Mouse (Mus musculus) macrophage (primary cell): Measurements from ENCODE around the gene Ocrl. TPM values are rescaled to one million over a fixed set of nuclear protein-coding genes. Genes with fewer than 3 reads are reported as not detected.

Source experiments
- H3K27ac ChIP-seq: fragments of 350-480 bp; formaldehyde crosslinking; 2 replicates; pipeline ENCODE4 v1.9.0; 2021
- H3K36me3 ChIP-seq: fragments of 350-480 bp; formaldehyde crosslinking; 2 replicates; pipeline ENCODE4 v1.9.0; 2021; ENCODE audit errors: inconsistent target
- H3K4me3 ChIP-seq: fragments of 350-480 bp; formaldehyde crosslinking; 2 replicates; pipeline ENCODE4 v1.9.0; 2021; ENCODE audit errors: inconsistent target
- H3K79me2 ChIP-seq: fragments of 350-480 bp; formaldehyde crosslinking; 2 replicates; pipeline ENCODE4 v1.9.0; 2021; ENCODE audit errors: inconsistent target
- WGBS: methylation state at CpG from one replicate; pipeline ENCODE4 v1.1.7; 2026; ENCODE audit warnings: inconsistent platforms; ENCODE audit not compliant: missing documents; 5-methylcytosine and 5-hydroxymethylcytosine counted together
- polyA plus RNA-seq: library from polyadenylated mRNA; stranded (reverse); fragments of 250-400 nt; gene quantifications from 3 replicates; pipeline ENCODE4 v1.2.4, GENCODE M21; 2018; ENCODE audit warnings: inconsistent platforms

Ocrl gene
- polyA plus RNA-seq, 1 experiment from 2014 or later = 21.6 TPM

DNA sequence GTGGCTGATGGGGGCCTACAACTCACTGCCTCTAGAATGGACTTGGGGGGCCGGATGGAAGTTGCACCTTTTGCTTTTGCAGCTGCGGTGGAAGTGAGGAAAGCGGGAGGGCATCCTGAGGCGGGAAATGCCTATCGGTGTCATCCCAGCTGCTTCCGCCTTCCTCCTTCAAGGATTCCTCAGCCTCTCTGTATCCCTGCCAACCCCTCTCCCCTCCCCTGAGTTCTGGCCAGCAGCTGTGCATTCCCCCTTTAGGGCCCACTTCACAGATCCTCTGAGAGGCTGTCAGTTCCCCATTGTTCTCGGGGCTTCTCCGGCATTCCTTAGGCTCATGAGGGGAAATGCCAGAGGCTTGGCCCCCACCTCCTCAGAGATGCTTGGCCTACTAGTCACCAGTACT lies 93.9 kb downstream of the Ocrl start:
- 96% methylated on average over 6 of the region's 8 CpGs for WGBS
- H3K79me2 ChIP-seq = no peaks in the 10 kb centered on the region
- H3K27ac ChIP-seq = no peak overlapping the region
- no peaks in the 10 kb centered on the region for H3K36me3 ChIP-seq
- no peak overlapping the region for H3K4me3 ChIP-seq

DNA sequence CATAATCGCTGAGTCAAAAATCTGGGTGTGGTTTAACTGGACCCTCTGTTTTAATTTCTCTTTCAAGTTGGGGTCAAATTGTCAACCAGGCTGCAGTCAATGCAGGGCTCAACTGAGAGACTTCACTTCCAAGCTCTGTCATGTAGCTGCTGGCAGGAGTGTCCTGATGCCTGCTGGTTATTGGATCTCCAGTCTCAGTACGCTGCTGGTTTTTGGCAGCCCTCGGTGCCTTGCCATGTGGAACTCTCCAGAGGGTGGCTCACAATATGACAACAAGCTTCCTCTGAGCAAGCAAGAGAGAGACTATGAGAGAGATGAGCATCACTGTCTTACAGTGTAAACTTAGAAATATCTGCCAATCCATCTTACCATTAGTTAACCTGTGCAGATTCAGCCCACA lies 99.5 kb downstream of the Ocrl start:
- WGBS = 88% methylated on average over 3 of the region's 3 CpGs

More for the DNA sequence above, 99.5 kb downstream of the Ocrl start:
- H3K4me3 ChIP-seq = no peak overlapping the region
- no peak overlapping the region for H3K27ac ChIP-seq
- no peaks in the 10 kb centered on the region for H3K36me3 ChIP-seq
- no peaks in the 10 kb centered on the region for H3K79me2 ChIP-seq

Other genes with a start within 250 kb of the Ocrl start
- gene Smarca1, start 19.4 kb upstream of the Ocrl start, polyA plus RNA-seq = not detected in 3 replicates
- gene Apln, start 122.5 kb downstream of the Ocrl start, polyA plus RNA-seq = 0.51 to 0.64 TPM (median 0.57 TPM) in 3 replicates
- not detected in 3 replicates for gene Xpnpep2, start 196.3 kb downstream of the Ocrl start, polyA plus RNA-seq
- gene Sash3, start 234.0 kb downstream of the Ocrl start, polyA plus RNA-seq = 69.0 to 81.4 TPM (median 69.1 TPM) in 3 replicates